In genomic region chrX:136127744-136128064, GRCm38 (mm10) we compare ENCODE assay signal across 8 mouse cellular contexts. TPM values are rescaled to one million over a fixed set of nuclear protein-coding genes. Genes with fewer than 3 reads are reported as not detected.
A peak's percentile ranks its signal among the peaks of the same experiment; 100 is the strongest.
DNase-seq lines count a peak whose midpoint lies in the region; ATAC-seq and TF ChIP-seq lines count a peak whose summit lies in the region.

No protein-coding gene starts in this region.

- no peak overlapping the region for H3K4me3 ChIP-seq in liver, embryonic 12.5 days
- no peak overlapping the region for H3K4me3 ChIP-seq in small intestine, adult 2 months (ENCODE audit: low read depth, low read length)

- H3K9me3 ChIP-seq in liver, embryonic 12.5 days (replicated peaks), result no peaks in the 10 kb centered on the region

- peak; percentile 16; the same call in 1 of the 2 replicates for TF ChIP-seq CTCF in small intestine, adult 2 months (IDR thresholded peaks at IDR 0.05; ENCODE audit: extremely low read depth, insufficient read length, insufficient replicate concordance, low read depth, low read length)

- WGBS in liver, embryonic 12.5 days (ENCODE audit: insufficient replicate concordance), result 9% methylated on average over 5 of the region's 5 CpGs
- 18% methylated on average over 5 of the region's 5 CpGs for WGBS in small intestine, adult 2 months

- no peaks in the 10 kb centered on the region for H3K27me3 ChIP-seq in liver, embryonic 12.5 days (replicated peaks)
- no peaks in the 10 kb centered on the region for H3K27me3 ChIP-seq in small intestine, adult 2 months (ENCODE audit: control insufficient read depth, insufficient read depth, low read length)

- H3K4me1 ChIP-seq in liver, embryonic 12.5 days, result no peaks in the 10 kb centered on the region; the same call in 1 of the 2 replicates
- no peaks in the 10 kb centered on the region for H3K4me1 ChIP-seq in small intestine, adult 2 months (ENCODE audit: control insufficient read depth, insufficient read depth, insufficient read length, low read length)

- H3K9ac ChIP-seq in liver, embryonic 12.5 days, result no peak overlapping the region

- 0 out of 2 replicates have a peak overlapping the region, but pooled peaks have one; percentile 10 for H3K4me2 ChIP-seq in liver, embryonic 12.5 days

- TF ChIP-seq POLR2A in small intestine, adult 2 months (IDR thresholded peaks at IDR 0.05; ENCODE audit: low read depth, low read length), result no peak

- no peaks in the 10 kb centered on the region for H3K36me3 ChIP-seq in liver, embryonic 12.5 days
- no peaks in the 10 kb centered on the region for H3K36me3 ChIP-seq in small intestine, adult 2 months (ENCODE audit: control insufficient read depth, insufficient read depth, low read length)

- H3K27ac ChIP-seq in liver, embryonic 12.5 days, result no peak overlapping the region
- no peak overlapping the region for H3K27ac ChIP-seq in small intestine, adult 2 months (ENCODE audit: insufficient read depth, low read depth, low read length)

- ATAC-seq in cerebellum, adult (ENCODE audit: insufficient number of reproducible peaks, low FRiP score, low TSS enrichment), result no peak
- ATAC-seq in common myeloid progenitor, adult 5-6 weeks (replicated peaks; ENCODE audit: low read depth, poor library complexity, severe bottlenecking), result peak; percentile 89
- peak; percentile 37; the same call in 1 of the 2 replicates for ATAC-seq in liver, embryonic 12.5 days

- peak; percentile 32 for DNase-seq in cerebellum, adult 11 months
- DNase-seq in right cerebral cortex, adult 18-20 months, result peak; percentile 51
- DNase-seq in right cerebral cortex, postnatal 25 days, result no peak
- DNase-seq in kidney, postnatal 25 days, result peak; percentile 52 to 60

RNA-seq across cellular contexts. Expression of gene Bex4, which starts 11.1 kb away (rescaled TPM):
- total RNA-seq in common myeloid progenitor, adult 5-6 weeks (2017), result 25.8 and 39.1 TPM in 2 replicates
- polyA plus RNA-seq in liver, embryonic 12.5 days (2016; fragmentation: Nextera tagmentation; extraction: Ambion mirVana), result 201 and 211 TPM in 2 replicates
- polyA plus RNA-seq in small intestine, adult 2 months (2012; rRNA removed), result 0.20 TPM in 1 of 2 replicates, not detected in the other

RNA-seq across cellular contexts. Expression of gene Nxf3, which starts 42.6 kb away (rescaled TPM):
- total RNA-seq in common myeloid progenitor, adult 5-6 weeks (2017), result not detected in 2 replicates
- polyA plus RNA-seq in liver, embryonic 12.5 days (2016; fragmentation: Nextera tagmentation; extraction: Ambion mirVana), result 0.17 and 0.20 TPM in 2 replicates
- not detected in 2 replicates for polyA plus RNA-seq in small intestine, adult 2 months (2012; rRNA removed)

RNA-seq across cellular contexts. Expression of gene Tceal8, which starts 44.4 kb away (rescaled TPM):
- total RNA-seq in common myeloid progenitor, adult 5-6 weeks (2017), result 83.7 and 101 TPM in 2 replicates
- polyA plus RNA-seq in liver, embryonic 12.5 days (2016; fragmentation: Nextera tagmentation; extraction: Ambion mirVana), result 182 and 192 TPM in 2 replicates
- 0.08 and 0.61 TPM in 2 replicates for polyA plus RNA-seq in small intestine, adult 2 months (2012; rRNA removed)

RNA-seq across cellular contexts. Expression of gene Bex2, which starts 59.7 kb away (rescaled TPM):
- not detected in 2 replicates for total RNA-seq in common myeloid progenitor, adult 5-6 weeks (2017)
- 191 and 194 TPM in 2 replicates for polyA plus RNA-seq in liver, embryonic 12.5 days (2016; fragmentation: Nextera tagmentation; extraction: Ambion mirVana)
- 0.52 and 0.72 TPM in 2 replicates for polyA plus RNA-seq in small intestine, adult 2 months (2012; rRNA removed)

Comparison
In these comparisons a context has a peak if more than half of its experiments do, and no peak if none do; other contexts are left out.
1. RNA of gene Bex4, which starts 11.1 kb away (polyA plus RNA-seq): 201 to 211 TPM in liver, embryonic 12.5 days; 0.20 TPM in small intestine, adult 2 months; every median in the first group is over 100 times any median in the second.
2. RNA of gene Tceal8, which starts 44.4 kb away (polyA plus RNA-seq): 182 to 192 TPM in liver, embryonic 12.5 days; 0.08 to 0.61 TPM in small intestine, adult 2 months; every median in the first group is over 100 times any median in the second.